Mouse (Mus musculus) heart, embryonic 16.5 days (tissue): ENCODE measurements around the gene Pfas. TPM values are rescaled to one million over a fixed set of nuclear protein-coding genes. Genes with fewer than 3 reads are reported as not detected.
A peak's percentile ranks its signal among the peaks of the same experiment; 100 is the strongest.

Source experiments
- ATAC-seq: fragments of 200-750 bp; cut with Nextera tagmentation; replicated peaks from 2 replicates; pipeline ENCODE4 v1.8.0; 2017; ENCODE audit warnings: moderate number of reproducible peaks; ENCODE audit not compliant: insufficient read depth, low FRiP score; ENCODE audit errors: extremely low read depth
- H3K27ac ChIP-seq: fragments of 300-500 bp; sonication (generic); 2 replicates; pipeline ENCODE4 v1.5.1; 2014; ENCODE audit warnings: mild to moderate bottlenecking, low read length, control low read depth, moderate library complexity
- H3K27me3 ChIP-seq: fragments of 300-500 bp; sonication (generic); 2 replicates; pipeline ENCODE4 v1.6.1; 2014; ENCODE audit warnings: low read length, mixed read lengths; ENCODE audit not compliant: control insufficient read depth, insufficient read depth
- H3K36me3 ChIP-seq: fragments of 300-500 bp; sonication (generic); 2 replicates; pipeline ENCODE4 v1.6.1; 2014; ENCODE audit not compliant: control insufficient read depth, insufficient read depth
- H3K4me1 ChIP-seq: fragments of 300-500 bp; sonication (generic); 2 replicates; pipeline ENCODE4 v1.6.1; 2014; ENCODE audit warnings: low read length, mixed read lengths; ENCODE audit not compliant: control insufficient read depth, insufficient read depth
- H3K4me2 ChIP-seq: fragments of 300-500 bp; sonication (generic); 2 replicates; pipeline ENCODE4 v1.6.1; 2014; ENCODE audit warnings: low read depth, mild to moderate bottlenecking, control low read depth, low read length
- H3K4me3 ChIP-seq: fragments of 300-500 bp; sonication (generic); 2 replicates; pipeline ENCODE4 v1.5.1; 2014; ENCODE audit warnings: mild to moderate bottlenecking, control low read depth, low read length
- H3K9ac ChIP-seq: fragments of 300-500 bp; sonication (generic); 2 replicates; pipeline ENCODE4 v1.6.1; 2014; ENCODE audit warnings: low read length, control low read depth
- H3K9me3 ChIP-seq: fragments of 300-500 bp; sonication (generic); replicated peaks from 2 replicates; pipeline ENCODE4 v1.6.1; 2016; ENCODE audit warnings: low read length; ENCODE audit not compliant: control insufficient read depth
- WGBS: fragments of 180-500 bp; shearing (Covaris S2); extraction: QIAGEN DNeasy Blood & Tissue Kit; methylation state at CpG from one replicate; pipeline ENCODE4 v1.1.7; 2014; 5-methylcytosine and 5-hydroxymethylcytosine counted together
- polyA plus RNA-seq: library from polyadenylated mRNA; unstranded; fragments of >200 nt; fragmentation: Nextera tagmentation; extraction: Ambion mirVana; gene quantifications from 2 replicates; pipeline ENCODE4 v1.2.1, GENCODE M21; 2015

The Pfas gene
- polyA plus RNA-seq, 1 experiment from 2014 or later = 19.2 TPM

DNA sequence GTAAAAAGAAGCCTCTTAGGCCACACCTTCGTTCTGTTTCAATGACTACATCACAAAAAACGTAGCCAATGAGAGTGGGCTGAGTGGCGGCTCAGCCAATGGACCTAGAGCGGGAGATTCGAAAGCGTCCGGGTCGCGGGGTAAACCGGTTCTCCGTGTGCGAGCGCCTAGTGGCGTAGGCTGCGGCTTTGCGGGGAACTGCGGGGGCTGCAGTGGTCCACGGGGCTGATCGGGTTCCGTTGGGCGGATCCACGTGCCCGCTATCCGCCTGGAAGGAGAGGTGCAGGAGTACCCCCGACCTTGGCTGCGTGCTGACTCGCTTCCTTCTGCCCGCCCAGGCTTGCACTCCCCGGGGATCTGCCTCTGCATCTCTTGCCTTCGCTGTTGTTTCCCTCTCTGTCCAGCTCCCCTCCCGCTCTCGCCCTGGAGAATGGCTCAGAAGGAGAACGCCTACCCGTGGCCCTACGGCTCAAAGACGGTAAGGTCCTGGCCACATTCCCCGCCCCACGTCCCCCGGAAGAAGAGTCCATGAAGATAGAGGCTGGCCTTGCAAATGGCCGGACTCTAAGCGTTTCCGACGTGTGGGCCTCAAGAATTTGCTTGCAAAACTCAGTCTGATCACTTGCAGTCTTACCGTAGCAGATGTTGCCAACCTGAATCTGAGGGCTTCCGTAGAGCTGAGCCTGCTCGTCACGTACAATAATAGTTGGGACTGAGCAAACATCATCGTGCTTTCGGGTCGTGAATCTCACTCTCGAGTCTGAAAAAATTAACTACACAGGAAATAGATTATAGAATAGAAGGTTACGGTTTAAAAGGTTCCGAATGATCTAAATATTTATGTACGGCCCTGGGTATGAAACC lies 37.5 kb upstream of the Pfas start, which contains the start of gene Aurkb:
Aurkb (plus strand) TSS at position 117 of the 864 bp plus-strand sequence.
- Histone ChIP-seq H3K4me3 (peak within 1 kb of the TSS; percentile 79), H3K27ac (peak within 1 kb of the TSS; percentile 91), H3K27me3 (no peaks in the 10 kb centered on the region), H3K4me1 (peaks cover 13% of the 10 kb centered on the region), H3K36me3 (peaks cover 15% of the 10 kb centered on the region), H3K4me2 (peak within 1 kb of the TSS; percentile 76), H3K9me3 (no peaks in the 10 kb centered on the region), H3K9ac (peak within 1 kb of the TSS; percentile 79)
- under 1% methylated on average over 54 of the region's 54 CpGs for whole genome bisulfite sequencing
- ATAC-seq = peak; percentile 72

- peaks cover 12% of the 10 kb centered on the region for H3K36me3 ChIP-seq
- no peaks in the 10 kb centered on the region for H3K27me3 ChIP-seq
- 73% methylated on average over 5 of the region's 5 CpGs for WGBS
- H3K4me2 ChIP-seq = no peak overlapping the region
- no peak overlapping the region for H3K9ac ChIP-seq
- no peak overlapping the region for H3K27ac ChIP-seq
- H3K4me3 ChIP-seq = no peak overlapping the region
- H3K4me1 ChIP-seq = peaks cover 18% of the 10 kb centered on the region
- no peak for ATAC-seq
- no peaks in the 10 kb centered on the region for H3K9me3 ChIP-seq
Observed at GRCm38 (mm10) chr11:69038173-69038572, 29.9 kb upstream of the Pfas start.

GRCm38 (mm10) chr11:69037231-69038061 lies 29.2 kb upstream of the Pfas start:
- WGBS = under 1% methylated on average over 34 of the region's 34 CpGs
- no peaks in the 10 kb centered on the region for H3K9me3 ChIP-seq
- peak overlapping the region; percentile 72 for H3K4me2 ChIP-seq
- peak overlapping the region; percentile 80 for H3K9ac ChIP-seq
- peak; percentile 18; the same call in 1 of the 2 replicates for ATAC-seq
- peaks cover 15% of the 10 kb centered on the region for H3K36me3 ChIP-seq
- H3K4me3 ChIP-seq = peak overlapping the region; percentile 79
- peak overlapping the region; percentile 77 for H3K27ac ChIP-seq
- no peaks in the 10 kb centered on the region for H3K27me3 ChIP-seq
- H3K4me1 ChIP-seq = peaks cover 18% of the 10 kb centered on the region

- ATAC-seq = no peak
- Histone ChIP-seq H3K9me3 (no peaks in the 10 kb centered on the region), H3K4me3 (peak overlapping the region; percentile 79), H3K4me1 (peaks cover 18% of the 10 kb centered on the region), H3K27me3 (no peaks in the 10 kb centered on the region), H3K4me2 (peak overlapping the region; percentile 72), H3K27ac (peak overlapping the region; percentile 77), H3K36me3 (peaks cover 18% of the 10 kb centered on the region), H3K9ac (peak overlapping the region; percentile 80)
- 8% methylated on average over 20 of the region's 20 CpGs for WGBS
Observed at GRCm38 (mm10) chr11:69036486-69037230, 28.4 kb upstream of the Pfas start.

DNA sequence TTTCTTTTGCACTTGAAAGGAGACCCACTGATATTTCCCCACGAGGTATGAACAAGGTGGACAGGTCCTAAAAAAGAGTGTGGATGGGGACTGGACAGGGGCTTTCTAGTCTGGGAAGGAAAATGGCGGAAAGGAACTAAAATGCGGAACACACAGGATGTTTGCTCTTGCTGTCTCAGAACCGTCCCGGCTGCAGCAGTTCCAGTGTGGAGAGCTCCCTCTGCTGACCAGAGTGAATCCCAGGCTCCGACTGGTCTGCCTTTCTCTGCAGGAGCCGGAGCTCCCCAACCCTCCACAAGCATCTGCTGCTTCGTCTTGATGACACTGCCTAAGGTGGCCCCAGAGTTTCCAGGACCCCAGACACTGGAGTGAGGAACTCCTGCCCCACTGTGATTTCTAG lies 27.6 kb upstream of the Pfas start:
- peak overlapping the region; percentile 59 for H3K27ac ChIP-seq
- peak overlapping the region; percentile 17; the same call in 1 of the 2 replicates for H3K4me3 ChIP-seq
- H3K9ac ChIP-seq = no peak overlapping the region
- peaks cover 18% of the 10 kb centered on the region for H3K4me1 ChIP-seq
- no peaks in the 10 kb centered on the region for H3K27me3 ChIP-seq
- H3K9me3 ChIP-seq = no peaks in the 10 kb centered on the region
- no peak; the same call in 1 of the 2 replicates for ATAC-seq
- peaks cover 26% of the 10 kb centered on the region for H3K36me3 ChIP-seq
- H3K4me2 ChIP-seq = peak overlapping the region; percentile 54
- WGBS = 8% methylated on average over 8 of the region's 8 CpGs

- Histone ChIP-seq H3K4me3 (no peak overlapping the region), H3K27me3 (no peaks in the 10 kb centered on the region), H3K4me2 (peak overlapping the region; percentile 24; the same call in 1 of the 2 replicates), H3K27ac (peak overlapping the region; percentile 59), H3K9ac (no peak overlapping the region), H3K36me3 (peaks cover 28% of the 10 kb centered on the region), H3K4me1 (peaks cover 18% of the 10 kb centered on the region), H3K9me3 (no peaks in the 10 kb centered on the region)
- no peak for ATAC-seq
- 81% methylated on average over 9 of the region's 9 CpGs for WGBS
Observed at GRCm38 (mm10) chr11:69035411-69035810, 27.2 kb upstream of the Pfas start.

DNA sequence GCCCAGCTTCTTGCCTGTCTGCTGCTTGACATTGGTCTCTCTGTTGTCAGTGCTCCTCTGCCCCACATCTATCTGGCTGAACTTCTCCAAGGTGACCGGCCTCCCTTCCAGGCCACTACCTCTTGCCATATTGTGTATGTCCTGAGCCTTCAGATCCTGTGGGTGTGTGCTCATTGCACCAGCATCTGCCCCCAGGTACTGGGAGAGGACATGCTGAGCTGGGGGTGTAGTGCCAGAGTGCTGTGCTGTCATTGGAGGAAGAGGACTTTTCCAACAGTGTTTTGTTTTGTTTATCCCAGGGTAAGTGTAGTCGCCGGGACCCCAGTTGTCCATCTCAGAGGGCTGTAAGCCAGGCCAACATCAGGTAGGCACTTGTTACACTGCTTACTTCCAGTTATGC lies 26.3 kb upstream of the Pfas start:
- H3K4me3 ChIP-seq = no peak overlapping the region
- no peak overlapping the region for H3K4me2 ChIP-seq
- H3K27me3 ChIP-seq = no peaks in the 10 kb centered on the region
- H3K9me3 ChIP-seq = no peaks in the 10 kb centered on the region
- H3K4me1 ChIP-seq = peaks cover 18% of the 10 kb centered on the region
- WGBS = 85% methylated on average over 3 of the region's 3 CpGs
- peaks cover 33% of the 10 kb centered on the region for H3K36me3 ChIP-seq
- H3K27ac ChIP-seq = no peak overlapping the region
- no peak for ATAC-seq
- H3K9ac ChIP-seq = no peak overlapping the region

DNA sequence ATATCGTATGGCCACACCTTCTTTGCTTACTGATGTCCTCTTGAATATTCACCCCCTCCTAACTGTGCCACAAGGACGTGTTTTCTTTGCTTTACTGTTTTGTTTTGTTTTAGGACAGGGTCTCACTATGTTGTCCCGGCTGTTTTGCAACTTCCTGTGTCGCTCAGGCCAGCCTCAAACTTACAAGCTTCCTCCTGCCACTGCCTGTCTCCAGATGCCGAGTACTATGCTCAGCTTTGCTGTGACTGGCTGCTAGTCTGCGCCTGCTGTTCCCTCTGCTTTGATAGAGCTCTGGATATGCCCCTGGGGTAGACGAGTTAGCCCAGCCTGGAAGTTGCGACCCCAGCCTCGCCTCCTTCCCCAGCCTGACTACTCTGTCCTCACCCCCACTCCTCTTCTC lies 25.3 kb upstream of the Pfas start:
- H3K9ac ChIP-seq = no peak overlapping the region
- H3K27me3 ChIP-seq = no peaks in the 10 kb centered on the region
- H3K27ac ChIP-seq = no peak overlapping the region
- no peak for ATAC-seq
- no peak overlapping the region for H3K4me2 ChIP-seq
- H3K9me3 ChIP-seq = no peaks in the 10 kb centered on the region
- H3K36me3 ChIP-seq = peaks cover 41% of the 10 kb centered on the region
- no peak overlapping the region for H3K4me3 ChIP-seq
- WGBS = 73% methylated on average over 9 of the region's 9 CpGs
- H3K4me1 ChIP-seq = peaks cover 8% of the 10 kb centered on the region
